Mouse (Mus musculus) hindbrain, embryonic 11.5 days (tissue): ENCODE measurements at regions not wholly inside any gene's neighbourhood (a gene's known extent, or its start where the extent isn't known, plus 50 kb on each side); places are given as distances from the start of the nearest gene placed in this dataset.

Experiments used
- ATAC-seq: fragments of 200-750 bp; cut with Nextera tagmentation; 2 replicates; pipeline ENCODE4 v1.8.0; 2017; ENCODE audit warnings: mild to moderate bottlenecking, moderate TSS enrichment, moderate library complexity; ENCODE audit not compliant: low FRiP score
- DNase-seq: peaks from one replicate; pipeline ENCODE4 v3.0.0-alpha.2; 2015; ENCODE audit warnings: low spot score
- H3K27ac ChIP-seq: fragments of 300-500 bp; sonication (generic); 2 replicates; pipeline ENCODE4 v1.5.1; 2014; ENCODE audit warnings: mild to moderate bottlenecking, low read depth, low read length
- H3K27me3 ChIP-seq: fragments of 300-500 bp; sonication (generic); 2 replicates; pipeline ENCODE4 v1.6.1; 2014; ENCODE audit warnings: mild to moderate bottlenecking, low read length, moderate library complexity, mixed read lengths; ENCODE audit not compliant: control insufficient read depth, insufficient read depth
- H3K36me3 ChIP-seq: fragments of 300-500 bp; sonication (generic); 2 replicates; pipeline ENCODE4 v1.6.1; 2014; ENCODE audit warnings: mild to moderate bottlenecking, low read length, moderate library complexity, mixed read lengths; ENCODE audit not compliant: control insufficient read depth, insufficient read depth
- H3K4me1 ChIP-seq: fragments of 300-500 bp; sonication (generic); replicated peaks from 2 replicates; pipeline ENCODE4 v1.6.1; 2014; ENCODE audit warnings: low read length, mixed read lengths; ENCODE audit not compliant: control insufficient read depth, insufficient read depth
- H3K4me2 ChIP-seq: fragments of 300-500 bp; sonication (generic); replicated peaks from 2 replicates; pipeline ENCODE4 v1.6.1; 2014; ENCODE audit warnings: mild to moderate bottlenecking, low read depth, low read length
- H3K4me3 ChIP-seq: fragments of 300-500 bp; sonication (generic); 2 replicates; pipeline ENCODE4 v1.5.1; 2014; ENCODE audit warnings: low read depth, low read length
- H3K9ac ChIP-seq: fragments of 300-500 bp; sonication (generic); 2 replicates; pipeline ENCODE4 v1.6.1; 2014; ENCODE audit warnings: low read depth, low read length
- H3K9me3 ChIP-seq: fragments of 300-500 bp; sonication (generic); 2 replicates; pipeline ENCODE4 v1.6.1; 2016; ENCODE audit warnings: low read length; ENCODE audit not compliant: control insufficient read depth
- WGBS: fragments of 180-500 bp; shearing (Covaris S2); extraction: QIAGEN DNeasy Blood & Tissue Kit; methylation state at CpG from one replicate; pipeline ENCODE4 v1.1.7; 2014; 5-methylcytosine and 5-hydroxymethylcytosine counted together

GRCm38 (mm10) chr13:112228846-112229245 lies 59.4 kb upstream of the Ankrd55 start:
- no peak for DNase-seq
- H3K27ac ChIP-seq = no peak overlapping the region
- no peak for ATAC-seq
- H3K9me3 ChIP-seq = no peaks in the 10 kb centered on the region
- H3K4me1 ChIP-seq = no peaks in the 10 kb centered on the region
- H3K9ac ChIP-seq = no peak overlapping the region
- 84% methylated on average over 4 of the region's 4 CpGs for WGBS
- no peak overlapping the region for H3K4me2 ChIP-seq
- H3K36me3 ChIP-seq = no peaks in the 10 kb centered on the region
- H3K27me3 ChIP-seq = no peaks in the 10 kb centered on the region
- H3K4me3 ChIP-seq = no peak overlapping the region

GRCm38 (mm10) chr13:112230176-112230575 lies 58.1 kb upstream of the Ankrd55 start:
- Histone ChIP-seq H3K4me2 (no peak overlapping the region), H3K4me3 (no peak overlapping the region), H3K9me3 (no peaks in the 10 kb centered on the region), H3K36me3 (no peaks in the 10 kb centered on the region), H3K27me3 (no peaks in the 10 kb centered on the region), H3K27ac (no peak overlapping the region), H3K4me1 (no peaks in the 10 kb centered on the region), H3K9ac (no peak overlapping the region)
- ATAC-seq = no peak
- 76% methylated on average over 3 of the region's 3 CpGs for WGBS
- no peak for DNase-seq

GRCm38 (mm10) chr13:112234695-112235094 lies 53.6 kb upstream of the Ankrd55 start:
- WGBS = 81% methylated on average over 6 of the region's 6 CpGs
- ATAC-seq = no peak
- peaks cover 14% of the 10 kb centered on the region for H3K27me3 ChIP-seq

GRCm38 (mm10) chr13:112236956-112237355 lies 51.3 kb upstream of the Ankrd55 start:
- Histone ChIP-seq H3K27ac (no peak overlapping the region), H3K27me3 (peaks cover 14% of the 10 kb centered on the region), H3K36me3 (no peaks in the 10 kb centered on the region), H3K4me3 (no peak overlapping the region), H3K4me2 (no peak overlapping the region), H3K9me3 (no peaks in the 10 kb centered on the region), H3K4me1 (0 out of 2 replicates have a peak, but pooled peaks cover 2% of the 10 kb centered on the region), H3K9ac (no peak overlapping the region)
- DNase-seq = no peak
- 78% methylated on average over 6 of the region's 6 CpGs for WGBS
- ATAC-seq = no peak

More at GRCm38 (mm10) chr13:112234695-112235094, 53.6 kb upstream of the Ankrd55 start:
- no peak overlapping the region for H3K4me3 ChIP-seq
- H3K4me2 ChIP-seq = no peak overlapping the region
- H3K4me1 ChIP-seq = no peaks in the 10 kb centered on the region
- H3K9me3 ChIP-seq = no peaks in the 10 kb centered on the region
- no peak overlapping the region for H3K9ac ChIP-seq
- no peaks in the 10 kb centered on the region for H3K36me3 ChIP-seq
- DNase-seq = no peak
- no peak overlapping the region for H3K27ac ChIP-seq

- Histone ChIP-seq H3K27ac (no peak overlapping the region), H3K9me3 (no peaks in the 10 kb centered on the region), H3K4me1 (0 out of 2 replicates have a peak, but pooled peaks cover 2% of the 10 kb centered on the region), H3K9ac (no peak overlapping the region), H3K27me3 (peaks cover 14% of the 10 kb centered on the region), H3K4me2 (no peak overlapping the region), H3K4me3 (no peak overlapping the region), H3K36me3 (no peaks in the 10 kb centered on the region)
- ATAC-seq (no peak), DNase-seq (no peak)
- 80% methylated on average over 5 of the region's 5 CpGs for WGBS
These were observed 50.9 kb upstream of the Ankrd55 start for GRCm38 (mm10) chr13:112237377-112237776.

GRCm38 (mm10) chr13:112237917-112238316 lies 50.3 kb upstream of the Ankrd55 start:
- H3K27me3 ChIP-seq = peaks cover 14% of the 10 kb centered on the region
- ATAC-seq (no peak), DNase-seq (no peak)
- H3K4me3 ChIP-seq = no peak overlapping the region
- H3K9ac ChIP-seq = no peak overlapping the region
- H3K27ac ChIP-seq = no peak overlapping the region
- H3K4me1 ChIP-seq = 0 out of 2 replicates have a peak, but pooled peaks cover 2% of the 10 kb centered on the region
- no peaks in the 10 kb centered on the region for H3K9me3 ChIP-seq
- WGBS = 79% methylated on average over 4 of the region's 4 CpGs
- H3K4me2 ChIP-seq = no peak overlapping the region
- H3K36me3 ChIP-seq = no peaks in the 10 kb centered on the region
